Mouse (Mus musculus) MEL (cell line): ENCODE measurements at regions not wholly inside any gene's neighbourhood (a gene's known extent, or its start where the extent isn't known, plus 50 kb on each side); places are given as distances from the start of the nearest gene placed in this dataset.

ENCODE experiments used
- DNase-seq: peaks from one replicate; pipeline ENCODE4 v3.0.0; 2011; ENCODE audit warnings: low read depth, low spot score
- H3K27ac ChIP-seq: 2 replicates; pipeline ENCODE4 v1.5.1; 2012; ENCODE audit warnings: low read depth, mild to moderate bottlenecking, control low read depth, low read length, moderate library complexity; ENCODE audit not compliant: control insufficient read depth
- H3K27me3 ChIP-seq, 2 experiments: fragments of 150-350 bp in 1 of 2; sonication (generic) in 1 of 2; 2 replicates each; pipeline ENCODE4 v1.6.1; 2012; ENCODE audit warnings: low read length in 2 of 2, mild to moderate bottlenecking in 2 of 2, improper control_type of control experiment in 1 of 2, moderate library complexity in 1 of 2; ENCODE audit not compliant: insufficient read depth in 2 of 2, control insufficient read depth in 1 of 2
- H3K36me3 ChIP-seq, 2 experiments: 2 replicates each; pipeline ENCODE4 v1.6.1; 2012 to 2014; ENCODE audit warnings: low read length in 2 of 2, improper control_type of control experiment in 1 of 2, inconsistent platforms in 1 of 2, mild to moderate bottlenecking in 1 of 2; ENCODE audit not compliant: insufficient read depth in 2 of 2, control insufficient read depth in 1 of 2
- H3K4me1 ChIP-seq, 2 experiments: fragments of 150-350 bp in 1 of 2; sonication (generic) in 1 of 2; 2 replicates each; pipeline ENCODE4 v1.6.1; 2012; ENCODE audit warnings: low read length in 2 of 2, improper control_type of control experiment in 1 of 2, mild to moderate bottlenecking in 1 of 2; ENCODE audit not compliant: insufficient read depth in 2 of 2, control insufficient read depth in 1 of 2
- H3K4me3 ChIP-seq, 2 experiments: fragments of 150-350 bp in 1 of 2; sonication (generic) in 1 of 2; 2 replicates each; pipeline ENCODE4 v1.5.1; 2012; ENCODE audit warnings: low read depth in 2 of 2, low read length in 2 of 2, mild to moderate bottlenecking in 2 of 2, moderate library complexity in 2 of 2, control low read depth in 1 of 2, improper control_type of control experiment in 1 of 2; ENCODE audit not compliant: control insufficient read depth in 1 of 2, insufficient read depth in 1 of 2
- H3K79me2 ChIP-seq: 2 replicates; pipeline ENCODE4 v1.6.1; 2012; ENCODE audit warnings: mild to moderate bottlenecking, low read length, moderate library complexity; ENCODE audit not compliant: control insufficient read depth, poor library complexity, insufficient read depth
- H3K9ac ChIP-seq: 2 replicates; pipeline ENCODE4 v1.6.1; 2012; ENCODE audit warnings: low read depth, mild to moderate bottlenecking, control low read depth, low read length, moderate library complexity; ENCODE audit not compliant: control insufficient read depth, poor library complexity, severe bottlenecking
- H3K9me3 ChIP-seq: fragments of 150-350 bp; sonication (generic); replicated peaks from 2 replicates; pipeline ENCODE4 v1.6.1; 2012; ENCODE audit warnings: mild to moderate bottlenecking, low read length, improper control_type of control experiment, moderate library complexity; ENCODE audit not compliant: insufficient read depth
- BHLHE40 ChIP-seq: IDR thresholded peaks from 2 replicates; pipeline ENCODE4 v1.6.1; 2012; ENCODE audit warnings: low read depth, mild to moderate bottlenecking, inconsistent platforms, low read length, improper control_type of control experiment, borderline replicate concordance
- CHD1 ChIP-seq: IDR thresholded peaks from 2 replicates; pipeline ENCODE4 v1.6.1; 2012; ENCODE audit warnings: low read depth, mild to moderate bottlenecking, inconsistent platforms, low read length, improper control_type of control experiment
- CTCF ChIP-seq, 3 experiments: IDR thresholded peaks in 2 of 3; conservative IDR thresholded peaks in 1 of 3; 2 replicates each; pipeline ENCODE4 v1.5.1; 2011 to 2012; ENCODE audit warnings: low read length in 3 of 3, low read depth in 2 of 3, mild to moderate bottlenecking in 2 of 3, improper control_type of control experiment in 1 of 3, inconsistent platforms in 1 of 3, mixed read lengths in 1 of 3, moderate library complexity in 1 of 3; ENCODE audit not compliant: control insufficient read depth in 1 of 3, insufficient read depth in 1 of 3, poor library complexity in 1 of 3, severe bottlenecking in 1 of 3
- EP300 ChIP-seq, 2 experiments: IDR thresholded peaks; 2 replicates each; pipeline ENCODE4 v1.6.1; 2011; ENCODE audit warnings: improper control_type of control experiment in 2 of 2, low read length in 2 of 2, low read depth in 1 of 2, mild to moderate bottlenecking in 1 of 2
- ETS1 ChIP-seq: IDR thresholded peaks from 2 replicates; pipeline ENCODE4 v1.6.1; 2012; ENCODE audit warnings: low read depth, mild to moderate bottlenecking, inconsistent platforms, low read length, improper control_type of control experiment, moderate library complexity
- GATA1 ChIP-seq: IDR thresholded peaks from 2 replicates; pipeline ENCODE4 v1.6.1; 2011; ENCODE audit warnings: low read depth, low read length, improper control_type of control experiment
- JUND ChIP-seq: IDR thresholded peaks from 2 replicates; pipeline ENCODE4 v1.6.1; 2011; ENCODE audit warnings: low read depth, mild to moderate bottlenecking, improper control_type of control experiment, low read length
- MAX ChIP-seq: IDR thresholded peaks from 2 replicates; pipeline ENCODE4 v1.6.1; 2011; ENCODE audit warnings: low read length, improper control_type of control experiment
- MAZ ChIP-seq: IDR thresholded peaks from 2 replicates; pipeline ENCODE4 v1.6.1; 2012; ENCODE audit warnings: low read depth, mild to moderate bottlenecking, inconsistent platforms, low read length, improper control_type of control experiment
- MYC ChIP-seq: IDR thresholded peaks from 2 replicates; pipeline ENCODE4 v1.6.1; 2011; ENCODE audit warnings: low read depth, mild to moderate bottlenecking, low read length, improper control_type of control experiment, moderate library complexity
- NELFE ChIP-seq: IDR thresholded peaks from 2 replicates; pipeline ENCODE4 v1.6.1; 2011; ENCODE audit warnings: low read depth, low read length, improper control_type of control experiment
- SIN3A ChIP-seq: IDR thresholded peaks from 2 replicates; pipeline ENCODE4 v1.6.1; 2012; ENCODE audit warnings: low read length, improper control_type of control experiment, inconsistent platforms
- SMC3 ChIP-seq: IDR thresholded peaks from 2 replicates; pipeline ENCODE4 v1.6.1; 2011; ENCODE audit warnings: low read depth, low read length, improper control_type of control experiment
- TBP ChIP-seq: IDR thresholded peaks from 2 replicates; pipeline ENCODE4 v1.8.0; 2011; ENCODE audit warnings: low read depth, low read length, improper control_type of control experiment
- TCF12 ChIP-seq: IDR thresholded peaks from 2 replicates; pipeline ENCODE4 v1.6.1; 2014; ENCODE audit warnings: low read depth, mild to moderate bottlenecking, inconsistent platforms, low read length, improper control_type of control experiment, moderate library complexity
- USF1 ChIP-seq: IDR thresholded peaks from 2 replicates; pipeline ENCODE4 v1.6.1; 2014; ENCODE audit warnings: low read depth, mild to moderate bottlenecking, inconsistent platforms, low read length, improper control_type of control experiment, moderate library complexity
- USF2 ChIP-seq, 2 experiments: IDR thresholded peaks; 2 replicates each; pipeline ENCODE4 v1.6.1; 2011 to 2012; ENCODE audit warnings: improper control_type of control experiment in 2 of 2, low read length in 2 of 2, borderline replicate concordance in 1 of 2, inconsistent platforms in 1 of 2, low read depth in 1 of 2, mild to moderate bottlenecking in 1 of 2; ENCODE audit not compliant: insufficient read depth in 1 of 2
- ZKSCAN1 ChIP-seq: IDR thresholded peaks from 2 replicates; pipeline ENCODE4 v1.6.1; 2012; ENCODE audit warnings: low read depth, mild to moderate bottlenecking, inconsistent platforms, low read length, improper control_type of control experiment, moderate library complexity

DNA sequence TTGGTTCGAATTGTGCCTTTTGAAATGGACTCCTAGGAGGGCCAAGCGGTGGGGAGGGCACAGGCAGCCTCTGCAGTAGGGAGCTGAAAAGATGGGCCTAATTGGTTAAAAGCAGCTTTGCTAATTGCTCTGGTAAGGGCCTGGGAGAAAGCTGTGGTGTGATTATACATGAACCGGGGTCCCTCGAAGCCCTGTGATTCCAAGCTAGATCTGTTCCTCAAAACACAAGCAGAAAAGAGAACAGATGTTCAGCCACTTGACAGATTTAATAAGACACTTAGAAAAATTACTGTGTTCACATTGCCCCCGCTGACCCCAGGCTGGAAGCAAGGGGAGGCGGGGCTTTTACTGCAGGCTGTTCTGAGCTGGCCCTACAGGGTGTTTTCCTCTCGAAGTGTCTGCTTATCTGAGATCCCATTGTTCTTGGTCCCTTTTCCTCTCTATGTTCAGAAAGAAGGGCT, 202.7 kb upstream of the Mphosph6 start:
- Histone ChIP-seq H3K4me1 (no peaks in the 10 kb centered on the region), H3K79me2 (no peaks in the 10 kb centered on the region), H3K9ac (no peak overlapping the region), H3K27me3 (no peaks in the 10 kb centered on the region), H3K36me3 (no peaks in the 10 kb centered on the region), H3K9me3 (no peaks in the 10 kb centered on the region), H3K27ac (no peak overlapping the region), H3K4me3 (no peak overlapping the region)
- TF ChIP-seq TBP, result no peak
- TF ChIP-seq USF2 (IDR thresholded peaks at IDR 0.05; ENCODE audit: borderline replicate concordance in 1 of 2, insufficient read depth in 1 of 2, low read depth in 1 of 2, low read length in 2 of 2), result no peak
- no peak for TF ChIP-seq SMC3
- TF ChIP-seq ETS1, result no peak
- TF ChIP-seq BHLHE40, result no peak
- no peak for TF ChIP-seq MAX
- TF ChIP-seq TCF12, result no peak
- TF ChIP-seq SIN3A, result no peak
- TF ChIP-seq JUND, result no peak
- no peak for TF ChIP-seq MYC
- TF ChIP-seq CTCF (IDR thresholded peaks at IDR 0.05 in 2 of 3, conservative IDR thresholded peaks at IDR 0.05 in 1 of 3; ENCODE audit: control insufficient read depth in 1 of 3, insufficient read depth in 1 of 3, low read depth in 2 of 3, low read length in 3 of 3, poor library complexity in 1 of 3, severe bottlenecking in 1 of 3), result no peak
- DNase-seq, result no peak

DNA sequence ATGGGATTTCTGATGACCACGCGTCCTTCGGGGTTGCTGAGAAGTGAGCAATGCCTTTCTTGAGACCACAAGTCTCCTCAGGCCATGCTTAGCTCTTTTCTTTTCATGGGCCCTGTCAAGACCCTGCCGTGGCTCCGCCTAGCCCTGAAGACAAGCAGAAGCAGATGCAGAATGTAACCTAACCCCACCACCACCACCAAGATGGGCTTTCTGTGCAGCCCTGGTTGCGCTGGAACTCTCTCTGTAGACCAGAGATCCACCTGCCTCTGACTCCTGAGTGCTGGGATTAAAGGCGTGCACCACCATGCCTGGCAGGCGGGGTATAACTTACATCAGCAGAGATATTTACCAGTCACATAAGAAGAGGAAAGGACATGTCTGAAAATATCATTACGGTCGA, 199.4 kb upstream of the Mphosph6 start:
- Histone ChIP-seq H3K36me3 (no peaks in the 10 kb centered on the region), H3K4me3 (no peak overlapping the region), H3K9me3 (no peaks in the 10 kb centered on the region), H3K9ac (no peak overlapping the region), H3K79me2 (no peaks in the 10 kb centered on the region), H3K27ac (no peak overlapping the region), H3K27me3 (no peaks in the 10 kb centered on the region), H3K4me1 (no peaks in the 10 kb centered on the region)
- DNase-seq, result no peak
- TF ChIP-seq TBP (no peak), CHD1 (no peak), ZKSCAN1 (no peak), EP300 (IDR thresholded peaks at IDR 0.05; ENCODE audit: low read depth in 1 of 2, low read length in 2 of 2) (no peak), ETS1 (no peak), SMC3 (no peak), GATA1 (no peak), USF1 (no peak), NELFE (no peak), MAZ (no peak)
